Mouse (Mus musculus) MEL (cell line): ENCODE measurements around the gene Fam136a. TPM values are rescaled to one million over a fixed set of nuclear protein-coding genes. Genes with fewer than 3 reads are reported as not detected.

Experiments
- DNase-seq: peaks from one replicate; pipeline ENCODE4 v3.0.0; 2011; ENCODE audit warnings: low read depth, low spot score
- H3K27ac ChIP-seq: 2 replicates; pipeline ENCODE4 v1.5.1; 2012; ENCODE audit warnings: low read depth, mild to moderate bottlenecking, control low read depth, low read length, moderate library complexity; ENCODE audit not compliant: control insufficient read depth
- H3K27me3 ChIP-seq, 2 experiments: fragments of 150-350 bp in 1 of 2; sonication (generic) in 1 of 2; 2 replicates each; pipeline ENCODE4 v1.6.1; 2012; ENCODE audit warnings: low read length in 2 of 2, mild to moderate bottlenecking in 2 of 2, improper control_type of control experiment in 1 of 2, moderate library complexity in 1 of 2; ENCODE audit not compliant: insufficient read depth in 2 of 2, control insufficient read depth in 1 of 2
- H3K36me3 ChIP-seq, 2 experiments: 2 replicates each; pipeline ENCODE4 v1.6.1; 2012 to 2014; ENCODE audit warnings: low read length in 2 of 2, improper control_type of control experiment in 1 of 2, inconsistent platforms in 1 of 2, mild to moderate bottlenecking in 1 of 2; ENCODE audit not compliant: insufficient read depth in 2 of 2, control insufficient read depth in 1 of 2
- H3K4me1 ChIP-seq, 2 experiments: fragments of 150-350 bp in 1 of 2; sonication (generic) in 1 of 2; 2 replicates each; pipeline ENCODE4 v1.6.1; 2012; ENCODE audit warnings: low read length in 2 of 2, improper control_type of control experiment in 1 of 2, mild to moderate bottlenecking in 1 of 2; ENCODE audit not compliant: insufficient read depth in 2 of 2, control insufficient read depth in 1 of 2
- H3K4me3 ChIP-seq, 2 experiments: fragments of 150-350 bp in 1 of 2; sonication (generic) in 1 of 2; 2 replicates each; pipeline ENCODE4 v1.5.1; 2012; ENCODE audit warnings: low read depth in 2 of 2, low read length in 2 of 2, mild to moderate bottlenecking in 2 of 2, moderate library complexity in 2 of 2, control low read depth in 1 of 2, improper control_type of control experiment in 1 of 2; ENCODE audit not compliant: control insufficient read depth in 1 of 2, insufficient read depth in 1 of 2
- H3K79me2 ChIP-seq: 2 replicates; pipeline ENCODE4 v1.6.1; 2012; ENCODE audit warnings: mild to moderate bottlenecking, low read length, moderate library complexity; ENCODE audit not compliant: control insufficient read depth, poor library complexity, insufficient read depth
- H3K9ac ChIP-seq: 2 replicates; pipeline ENCODE4 v1.6.1; 2012; ENCODE audit warnings: low read depth, mild to moderate bottlenecking, control low read depth, low read length, moderate library complexity; ENCODE audit not compliant: control insufficient read depth, poor library complexity, severe bottlenecking
- H3K9me3 ChIP-seq: fragments of 150-350 bp; sonication (generic); replicated peaks from 2 replicates; pipeline ENCODE4 v1.6.1; 2012; ENCODE audit warnings: mild to moderate bottlenecking, low read length, improper control_type of control experiment, moderate library complexity; ENCODE audit not compliant: insufficient read depth
- BHLHE40 ChIP-seq: IDR thresholded peaks from 2 replicates; pipeline ENCODE4 v1.6.1; 2012; ENCODE audit warnings: low read depth, mild to moderate bottlenecking, inconsistent platforms, low read length, improper control_type of control experiment, borderline replicate concordance
- CHD1 ChIP-seq: IDR thresholded peaks from 2 replicates; pipeline ENCODE4 v1.6.1; 2012; ENCODE audit warnings: low read depth, mild to moderate bottlenecking, inconsistent platforms, low read length, improper control_type of control experiment
- CHD2 ChIP-seq: IDR thresholded peaks from 2 replicates; pipeline ENCODE4 v1.6.1; 2011; ENCODE audit warnings: low read length, improper control_type of control experiment
- CTCF ChIP-seq, 3 experiments: IDR thresholded peaks in 2 of 3; conservative IDR thresholded peaks in 1 of 3; 2 replicates each; pipeline ENCODE4 v1.5.1; 2011 to 2012; ENCODE audit warnings: low read length in 3 of 3, low read depth in 2 of 3, mild to moderate bottlenecking in 2 of 3, improper control_type of control experiment in 1 of 3, inconsistent platforms in 1 of 3, mixed read lengths in 1 of 3, moderate library complexity in 1 of 3; ENCODE audit not compliant: control insufficient read depth in 1 of 3, insufficient read depth in 1 of 3, poor library complexity in 1 of 3, severe bottlenecking in 1 of 3
- ELF1 ChIP-seq: IDR thresholded peaks from 2 replicates; pipeline ENCODE4 v1.6.1; 2014; ENCODE audit warnings: low read depth, mild to moderate bottlenecking, inconsistent platforms, low read length, improper control_type of control experiment, moderate library complexity
- EP300 ChIP-seq, 2 experiments: IDR thresholded peaks; 2 replicates each; pipeline ENCODE4 v1.6.1; 2011; ENCODE audit warnings: improper control_type of control experiment in 2 of 2, low read length in 2 of 2, low read depth in 1 of 2, mild to moderate bottlenecking in 1 of 2
- GABPA ChIP-seq: IDR thresholded peaks from 2 replicates; pipeline ENCODE4 v1.6.1; 2012; ENCODE audit warnings: low read depth, mild to moderate bottlenecking, inconsistent platforms, low read length, improper control_type of control experiment, moderate library complexity
- GATA1 ChIP-seq: IDR thresholded peaks from 2 replicates; pipeline ENCODE4 v1.6.1; 2011; ENCODE audit warnings: low read depth, low read length, improper control_type of control experiment
- HCFC1 ChIP-seq: IDR thresholded peaks from 2 replicates; pipeline ENCODE4 v1.6.1; 2012; ENCODE audit warnings: low read depth, mild to moderate bottlenecking, inconsistent platforms, low read length, improper control_type of control experiment, moderate library complexity
- JUND ChIP-seq: IDR thresholded peaks from 2 replicates; pipeline ENCODE4 v1.6.1; 2011; ENCODE audit warnings: low read depth, mild to moderate bottlenecking, improper control_type of control experiment, low read length
- KAT2A ChIP-seq: conservative IDR thresholded peaks from 2 replicates; pipeline ENCODE4 v1.6.1; 2012; ENCODE audit warnings: low read depth, low read length, improper control_type of control experiment, inconsistent platforms
- MAX ChIP-seq: IDR thresholded peaks from 2 replicates; pipeline ENCODE4 v1.6.1; 2011; ENCODE audit warnings: low read length, improper control_type of control experiment
- MYB ChIP-seq: IDR thresholded peaks from 2 replicates; pipeline ENCODE4 v1.6.1; 2011; ENCODE audit warnings: mild to moderate bottlenecking, low read depth, low read length, improper control_type of control experiment
- POLR2A ChIP-seq, 2 experiments: IDR thresholded peaks; 2 replicates each; pipeline ENCODE4 v1.6.1; 2011 to 2012; ENCODE audit warnings: low read length in 2 of 2, mild to moderate bottlenecking in 2 of 2, control low read depth in 1 of 2, improper control_type of control experiment in 1 of 2, low read depth in 1 of 2, moderate library complexity in 1 of 2; ENCODE audit not compliant: control insufficient read depth in 1 of 2, insufficient read depth in 1 of 2, poor library complexity in 1 of 2
- POLR2AphosphoS5 ChIP-seq: IDR thresholded peaks from 2 replicates; pipeline ENCODE4 v1.6.1; 2012; ENCODE audit warnings: low read depth, borderline replicate concordance, mild to moderate bottlenecking, inconsistent platforms, low read length, moderate library complexity, mixed read lengths
- SIN3A ChIP-seq: IDR thresholded peaks from 2 replicates; pipeline ENCODE4 v1.6.1; 2012; ENCODE audit warnings: low read length, improper control_type of control experiment, inconsistent platforms
- SMC3 ChIP-seq: IDR thresholded peaks from 2 replicates; pipeline ENCODE4 v1.6.1; 2011; ENCODE audit warnings: low read depth, low read length, improper control_type of control experiment
- TAL1 ChIP-seq: IDR thresholded peaks from 2 replicates; pipeline ENCODE4 v1.6.1; 2012; ENCODE audit warnings: mild to moderate bottlenecking, inconsistent platforms, low read length, moderate library complexity, mixed read lengths
- TBP ChIP-seq: IDR thresholded peaks from 2 replicates; pipeline ENCODE4 v1.8.0; 2011; ENCODE audit warnings: low read depth, low read length, improper control_type of control experiment
- UBTF ChIP-seq: IDR thresholded peaks from 2 replicates; pipeline ENCODE4 v1.6.1; 2012; ENCODE audit warnings: low read depth, mild to moderate bottlenecking, inconsistent platforms, low read length, improper control_type of control experiment, moderate library complexity, borderline replicate concordance; ENCODE audit not compliant: insufficient read depth
- USF1 ChIP-seq: IDR thresholded peaks from 2 replicates; pipeline ENCODE4 v1.6.1; 2014; ENCODE audit warnings: low read depth, mild to moderate bottlenecking, inconsistent platforms, low read length, improper control_type of control experiment, moderate library complexity
- ZC3H11A ChIP-seq: IDR thresholded peaks from 2 replicates; pipeline ENCODE4 v1.6.1; 2012; ENCODE audit warnings: low read depth, mild to moderate bottlenecking, inconsistent platforms, low read length, improper control_type of control experiment
- ZKSCAN1 ChIP-seq: IDR thresholded peaks from 2 replicates; pipeline ENCODE4 v1.6.1; 2012; ENCODE audit warnings: low read depth, mild to moderate bottlenecking, inconsistent platforms, low read length, improper control_type of control experiment, moderate library complexity
- ZMIZ1 ChIP-seq: IDR thresholded peaks from 2 replicates; pipeline ENCODE4 v1.6.1; 2012; ENCODE audit warnings: low read depth, mild to moderate bottlenecking, inconsistent platforms, low read length, improper control_type of control experiment, moderate library complexity
- polyA plus RNA-seq, 2 experiments: library from polyadenylated mRNA; stranded (reverse) in 1 of 2; unstranded in 1 of 2; fragments of >175 nt in 1 of 2; fragments of >200 nt in 1 of 2; gene quantifications; 2 replicates each; pipeline versions ENCODE4 v1.2.1 to v1.2.4; 2012; ENCODE audit warnings: low replicate concordance in 2 of 2, low read depth in 1 of 2; ENCODE audit not compliant: insufficient read length in 2 of 2, insufficient read depth in 1 of 2, missing spikeins in 1 of 2
- total RNA-seq: library from RNA; depleted of rRNA; stranded (reverse); fragments of 300-350 nt; gene quantifications from 2 replicates; pipeline ENCODE4 v1.2.3, GENCODE M21; 2012

Gene Fam136a
- total and polyA plus RNA-seq, 3 experiments = 53.0 to 89.2 TPM; not detected in 1

- 0 out of 2 replicates have a peak, but pooled peaks have one; percentile 8 for TF ChIP-seq JUND
- TF ChIP-seq GATA1 = no peak
Measured at GRCm38 (mm10) chr6:86400972-86401371, 35.5 kb downstream of the Fam136a start (continued).

- peak overlapping the region; percentile 33 for H3K27ac ChIP-seq
- H3K4me1 ChIP-seq = peaks cover 0 to 10% of the 10 kb centered on the region in 2 experiments; a peak in 3 of 4 replicates
- peaks cover 25% of the 10 kb centered on the region for H3K79me2 ChIP-seq
- TF ChIP-seq GATA1 (no peak), TBP (peak; percentile 62; the same call in 1 of the 2 replicates), UBTF (no peak), KAT2A (no peak), CHD2 (peak; percentile 84; the same call in 1 of the 2 replicates), SIN3A (no peak), POLR2A (IDR thresholded peaks at IDR 0.05; ENCODE audit: control insufficient read depth in 1 of 2, insufficient read depth in 1 of 2, low read depth in 1 of 2, low read length in 2 of 2, poor library complexity in 1 of 2) (0 out of 4 replicates have a peak, but pooled peaks of 1 of the 2 experiments have one; percentile 36), ZC3H11A (no peak), USF1 (no peak), EP300 (IDR thresholded peaks at IDR 0.05; ENCODE audit: low read depth in 1 of 2, low read length in 2 of 2) (no peak), SMC3 (no peak), POLR2AphosphoS5 (no peak), ELF1 (no peak), MAX (no peak), GABPA (no peak), TAL1 (no peak), ZMIZ1 (peak; percentile 64; the same call in 1 of the 2 replicates), CHD1 (0 out of 2 replicates have a peak, but pooled peaks have one; percentile 20), MYB (no peak), BHLHE40 (no peak), HCFC1 (no peak), CTCF (IDR thresholded peaks at IDR 0.05 in 2 of 3, conservative IDR thresholded peaks at IDR 0.05 in 1 of 3; ENCODE audit: control insufficient read depth in 1 of 3, insufficient read depth in 1 of 3, low read depth in 2 of 3, low read length in 3 of 3, poor library complexity in 1 of 3, severe bottlenecking in 1 of 3) (no peak), ZKSCAN1 (no peak)
- no peaks in the 10 kb centered on the region for H3K9me3 ChIP-seq
- DNase-seq = peak; percentile 70
- H3K4me3 ChIP-seq = peak overlapping the region; percentile 60 to 69
- H3K36me3 ChIP-seq = peaks cover 0 to 20% of the 10 kb centered on the region in 2 experiments; a peak in 3 of 4 replicates
- H3K9ac ChIP-seq = peak overlapping the region; percentile 67
- no peaks in the 10 kb centered on the region for H3K27me3 ChIP-seq
Measured at GRCm38 (mm10) chr6:86402681-86403607, 37.5 kb downstream of the Fam136a start.
